Mouse (Mus musculus) cortical plate, adult 2 months (tissue): ENCODE results near the gene Lpcat3.

Experiments
- CTCF ChIP-seq: fragments of 200-500 bp; IDR thresholded peaks from 2 replicates; pipeline ENCODE4 v1.5.1; 2011; ENCODE audit warnings: mild to moderate bottlenecking, control low read depth, low read length; ENCODE audit not compliant: insufficient read depth; ENCODE audit errors: extremely low read depth
- POLR2A ChIP-seq: fragments of 200-500 bp; IDR thresholded peaks from 2 replicates; pipeline ENCODE4 v1.6.1; 2011; ENCODE audit warnings: mild to moderate bottlenecking, low read length, control low read depth; ENCODE audit not compliant: insufficient read depth; ENCODE audit errors: extremely low read depth

DNA sequence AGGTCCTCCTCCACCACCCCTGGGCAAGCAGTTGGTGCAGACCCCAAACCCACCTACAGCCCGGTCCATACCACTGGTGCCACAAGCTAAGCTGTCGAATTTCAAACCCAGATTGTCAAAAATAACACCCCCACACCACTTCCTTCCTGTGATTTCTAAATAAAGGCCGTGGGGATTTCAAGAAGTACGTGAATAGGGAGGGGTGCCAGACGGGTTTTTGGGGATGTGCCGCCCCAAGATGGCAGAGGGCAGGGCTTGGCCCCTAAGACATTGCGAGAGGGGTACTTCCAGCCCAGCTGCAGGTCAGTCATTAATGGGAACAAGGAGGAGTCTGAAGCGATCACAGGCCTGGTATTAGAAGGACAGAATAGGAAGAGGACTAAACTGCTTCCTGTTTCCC is 60.7 kb downstream of the Lpcat3 start:
- TF ChIP-seq CTCF (no peak), POLR2A (no peak)
